Mouse (Mus musculus) lung, adult 18-20 months (tissue): ENCODE results near the gene Ank2.

Experiments
- DNase-seq, 2 experiments: peaks; one replicate each; pipeline ENCODE4 v3.0.0; 2022; ENCODE audit warnings: mixed read lengths in 2 of 2

Ank2 gene

GRCm38 (mm10) chr3:127015175-127015574, 484.0 kb downstream of the Ank2 start:
- DNase-seq, result no peak

GRCm38 (mm10) chr3:127013976-127014375, 485.2 kb downstream of the Ank2 start:
- DNase-seq, result no peak

DNA sequence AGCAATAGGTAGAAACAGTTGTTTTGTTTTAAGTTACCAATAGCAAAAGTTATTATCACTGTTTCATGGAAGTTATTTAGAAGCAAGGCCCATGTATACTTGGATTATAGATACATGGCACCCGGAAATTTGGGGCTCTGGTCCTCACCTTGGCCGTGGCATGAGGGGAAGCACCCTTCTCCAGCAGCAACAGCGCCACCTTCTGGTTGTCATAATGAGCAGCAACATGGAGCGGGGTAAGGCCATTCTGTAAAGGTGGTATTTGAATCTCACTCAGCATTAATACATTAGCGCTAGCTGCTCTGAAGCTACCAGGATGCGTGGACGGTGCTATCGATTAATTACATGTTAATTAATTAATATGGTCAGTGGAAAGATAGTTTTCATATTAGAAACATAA, 486.6 kb downstream of the Ank2 start:
- DNase-seq, result peak in 1 of 2 experiments; percentile 11

DNA sequence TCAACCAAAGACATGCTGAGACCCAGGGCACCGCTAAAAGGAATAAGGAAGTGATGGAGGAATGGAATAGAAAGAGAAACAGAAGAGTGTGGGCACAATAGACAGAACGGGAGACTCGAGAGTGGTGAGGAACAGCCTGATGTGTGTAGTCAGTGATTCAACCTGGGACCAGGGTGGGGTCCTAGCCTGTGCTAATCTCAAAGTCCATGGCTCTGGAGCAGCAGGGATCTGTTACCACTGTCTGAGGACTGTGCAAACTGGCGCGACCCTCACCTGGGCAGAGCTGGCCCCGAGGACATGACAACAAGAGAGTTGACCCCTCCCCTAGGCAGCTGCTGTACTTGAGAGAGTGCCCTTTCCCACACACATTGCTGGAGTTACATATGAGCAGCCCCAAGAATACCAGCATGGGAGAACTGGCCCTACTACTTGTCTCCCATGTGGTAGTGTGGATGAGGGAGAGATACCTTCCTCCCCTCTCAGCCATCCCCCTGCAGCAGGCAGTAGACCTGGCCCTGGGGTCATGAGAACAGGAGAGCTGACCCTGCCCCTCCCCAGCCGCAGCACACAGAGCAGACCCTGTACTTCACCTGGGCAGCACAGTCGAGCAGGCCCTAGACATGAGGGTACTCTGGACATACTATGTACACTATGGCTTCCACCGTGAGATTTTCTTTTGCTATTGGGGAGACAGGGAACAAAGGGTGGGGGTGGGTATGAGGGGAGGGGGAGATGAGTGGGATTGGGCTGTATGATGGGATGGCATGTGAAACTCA, 493.1 kb downstream of the Ank2 start:
- no peak for DNase-seq

- DNase-seq, result no peak
Measured at GRCm38 (mm10) chr3:127004860-127005633, 494.1 kb downstream of the Ank2 start.

GRCm38 (mm10) chr3:127003946-127004345, 495.2 kb downstream of the Ank2 start:
- no peak for DNase-seq

- DNase-seq, result no peak
Measured at GRCm38 (mm10) chr3:126998742-126999112, 500.4 kb downstream of the Ank2 start.

- DNase-seq, result peak in 1 of 2 experiments; percentile 15
Measured at GRCm38 (mm10) chr3:126998008-126998741, 501.0 kb downstream of the Ank2 start.

- DNase-seq, result no peak
Measured at GRCm38 (mm10) chr3:126997391-126998007, 501.7 kb downstream of the Ank2 start.

GRCm38 (mm10) chr3:126996721-126997120, 502.4 kb downstream of the Ank2 start:
- DNase-seq, result no peak

DNA sequence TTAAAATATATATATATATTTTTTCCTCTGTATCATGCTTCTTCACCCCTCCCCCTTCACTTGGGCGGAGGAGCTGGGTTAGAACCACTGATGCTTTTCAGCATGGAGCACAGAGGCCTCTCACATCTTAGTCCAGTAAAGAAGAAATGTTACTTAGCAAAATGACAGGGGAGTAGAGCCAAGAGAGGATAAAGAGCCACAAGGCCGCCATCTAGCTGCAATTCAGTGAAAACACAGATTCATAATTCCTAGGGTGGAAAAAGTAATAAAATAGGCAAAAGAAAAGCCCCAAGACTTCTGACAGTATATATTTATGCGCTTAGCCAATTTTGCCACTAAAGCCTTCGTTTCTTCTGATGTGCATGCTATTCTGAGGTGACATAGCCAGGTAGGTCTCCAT, 503.2 kb downstream of the Ank2 start:
- DNase-seq, result no peak

GRCm38 (mm10) chr3:126994149-126994548, 505.0 kb downstream of the Ank2 start:
- DNase-seq, result no peak

GRCm38 (mm10) chr3:126989936-126990335, 509.2 kb downstream of the Ank2 start:
- DNase-seq, result peak in 1 of 2 experiments; percentile 38

DNA sequence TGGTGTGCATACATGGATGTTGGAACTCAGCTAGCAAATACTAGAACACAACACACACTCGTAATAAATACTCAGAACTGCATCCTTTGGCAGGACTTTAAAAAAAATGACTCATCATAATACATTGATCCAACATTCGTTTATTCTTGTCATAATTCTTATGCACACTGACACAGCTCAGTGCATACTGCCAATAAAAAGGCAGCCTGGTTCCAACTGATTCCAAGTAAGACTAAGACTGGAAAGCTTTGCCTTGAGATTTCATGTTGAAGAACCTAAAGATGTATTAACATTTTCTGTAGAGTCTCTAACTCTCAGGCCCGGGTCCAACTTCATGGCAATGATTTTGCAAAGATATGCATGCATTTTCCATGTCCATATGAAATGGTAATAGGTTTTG, 512.5 kb downstream of the Ank2 start:
- DNase-seq, result no peak

DNA sequence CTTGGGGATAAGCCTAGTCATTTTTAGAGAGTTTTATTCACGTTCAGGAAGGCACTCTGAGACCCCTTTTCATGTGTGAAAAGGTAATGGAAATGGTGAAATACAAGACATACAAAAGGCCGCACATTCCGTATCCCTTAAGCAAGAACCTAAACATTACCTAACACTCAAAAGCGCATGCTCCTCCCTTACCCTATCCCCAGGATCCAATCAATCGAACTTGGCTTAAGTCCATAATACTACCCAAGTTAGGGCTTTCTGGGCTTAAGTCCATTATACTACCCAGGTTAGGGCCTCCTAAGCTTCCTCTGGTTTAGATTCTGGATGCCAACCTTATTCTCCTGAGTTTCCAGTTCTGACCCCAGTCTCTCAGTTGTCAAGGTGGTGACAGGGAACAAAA, 516.3 kb downstream of the Ank2 start:
- DNase-seq, result no peak

GRCm38 (mm10) chr3:126981163-126981562, 518.0 kb downstream of the Ank2 start:
- DNase-seq, result no peak

- DNase-seq, result no peak
Measured at GRCm38 (mm10) chr3:126979635-126980034, 519.5 kb downstream of the Ank2 start.

DNA sequence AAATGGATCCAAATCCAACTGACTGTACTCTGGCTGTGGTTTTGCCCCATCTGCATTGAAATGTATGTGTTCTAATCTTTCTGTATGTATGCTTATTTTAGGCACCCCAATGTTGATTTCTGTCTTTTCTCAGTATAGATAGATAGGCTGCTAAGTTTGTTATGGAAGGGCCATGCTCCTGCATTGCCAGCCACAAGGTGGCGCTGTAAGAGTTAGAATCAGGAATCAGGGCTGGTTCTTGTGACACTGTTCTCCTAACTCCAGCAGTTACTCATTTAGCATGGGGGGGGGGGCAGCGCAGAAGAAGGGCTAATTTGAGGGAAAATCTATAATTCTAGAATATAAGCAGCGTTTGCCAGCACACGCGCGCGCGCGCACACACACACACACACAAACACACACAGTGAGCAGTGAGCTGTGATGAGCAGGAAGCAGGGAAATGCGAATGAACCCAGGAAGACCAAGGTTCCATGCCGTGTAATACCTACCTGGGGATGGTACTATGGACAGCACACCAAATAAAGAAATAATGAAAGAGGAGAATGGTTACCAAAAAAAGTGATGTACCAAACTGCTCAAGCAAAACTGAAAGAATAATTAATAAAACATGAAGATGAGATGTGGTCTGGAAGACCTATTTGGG, 520.3 kb downstream of the Ank2 start:
- peak; percentile 19 to 21 for DNase-seq

GRCm38 (mm10) chr3:126977399-126977798, 521.8 kb downstream of the Ank2 start:
- DNase-seq, result no peak

- DNase-seq, result no peak
Measured at GRCm38 (mm10) chr3:126976793-126977192, 522.4 kb downstream of the Ank2 start.

- DNase-seq, result no peak
Measured at GRCm38 (mm10) chr3:126975409-126975808, 523.7 kb downstream of the Ank2 start.

DNA sequence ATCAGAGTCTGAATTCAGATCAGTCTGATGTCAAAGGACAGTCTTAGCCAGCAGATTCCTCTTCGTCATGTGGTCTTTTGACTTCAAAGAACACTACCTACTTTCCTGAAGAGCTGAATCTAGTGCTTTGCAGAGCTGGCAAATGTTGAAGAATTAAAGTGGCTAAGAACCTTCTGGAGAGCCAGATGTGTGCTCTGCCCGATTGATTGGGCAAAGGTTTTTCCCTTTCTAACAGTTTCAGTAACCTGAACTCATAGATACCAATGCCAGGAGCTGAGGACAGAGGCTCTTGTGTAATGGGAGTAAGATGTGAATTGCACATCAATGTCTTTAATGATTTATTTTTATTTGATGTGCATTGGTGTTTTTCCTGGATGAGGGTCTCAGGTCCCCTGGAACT, 525.6 kb downstream of the Ank2 start:
- no peak for DNase-seq

DNA sequence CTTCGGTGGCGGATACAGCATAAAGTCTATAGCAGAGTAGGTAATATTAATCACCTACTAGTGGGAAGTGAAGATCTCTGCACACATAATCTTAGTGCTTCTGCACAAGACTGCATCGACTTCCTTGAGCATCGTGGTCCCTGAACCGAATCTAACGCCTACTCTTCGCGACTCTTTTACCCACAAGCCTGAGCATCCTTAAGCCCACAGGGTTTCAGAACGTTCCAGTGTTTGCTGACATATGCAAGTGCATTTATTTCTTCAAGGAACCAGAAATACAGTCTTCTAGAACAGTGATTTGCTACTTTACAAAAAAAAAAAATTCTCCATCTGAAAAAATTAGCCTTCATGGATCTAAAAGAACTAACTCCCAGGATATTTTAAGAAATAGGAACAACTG, 527.6 kb downstream of the Ank2 start:
- no peak for DNase-seq
